Mouse (Mus musculus) layer of hippocampus, adult 9-11 months (tissue): ENCODE results near the gene Cacna1d.
A peak's percentile ranks its signal among the peaks of the same experiment; 100 is the strongest.

Source experiments
- DNase-seq: peaks from one replicate; pipeline ENCODE4 v3.0.0; 2022

The Cacna1d gene

GRCm38 (mm10) chr14:30138379-30138964, 352.8 kb downstream of the Cacna1d start:
- DNase-seq, result no peak

- DNase-seq, result no peak
These were observed 353.3 kb downstream of the Cacna1d start for GRCm38 (mm10) chr14:30137961-30138360.

GRCm38 (mm10) chr14:30136965-30137364, 354.3 kb downstream of the Cacna1d start:
- peak; percentile 86 for DNase-seq

- DNase-seq, result no peak
These were observed 355.9 kb downstream of the Cacna1d start for GRCm38 (mm10) chr14:30135351-30135750.

GRCm38 (mm10) chr14:30133684-30134083, 357.6 kb downstream of the Cacna1d start:
- DNase-seq, result no peak

- DNase-seq, result no peak
These were observed 360.0 kb downstream of the Cacna1d start for GRCm38 (mm10) chr14:30131256-30131655.

- no peak for DNase-seq
These were observed 361.2 kb downstream of the Cacna1d start for GRCm38 (mm10) chr14:30130092-30130491.

GRCm38 (mm10) chr14:30129378-30129777, 361.9 kb downstream of the Cacna1d start:
- DNase-seq, result no peak

GRCm38 (mm10) chr14:30124951-30125690, 366.1 kb downstream of the Cacna1d start:
- DNase-seq, result peak; percentile 51

- no peak for DNase-seq
These were observed 371.2 kb downstream of the Cacna1d start for GRCm38 (mm10) chr14:30120023-30120422.

GRCm38 (mm10) chr14:30113392-30114108, 377.7 kb downstream of the Cacna1d start:
- DNase-seq, result no peak

GRCm38 (mm10) chr14:30109079-30109478, 382.2 kb downstream of the Cacna1d start:
- no peak for DNase-seq

- no peak for DNase-seq
These were observed 384.7 kb downstream of the Cacna1d start for GRCm38 (mm10) chr14:30106550-30106949.

- peak; percentile 61 for DNase-seq
These were observed 385.7 kb downstream of the Cacna1d start for GRCm38 (mm10) chr14:30105551-30105950.

- DNase-seq, result no peak
These were observed 387.2 kb downstream of the Cacna1d start for GRCm38 (mm10) chr14:30103946-30104536.

- DNase-seq, result no peak
These were observed 394.0 kb downstream of the Cacna1d start for GRCm38 (mm10) chr14:30097239-30097638.

GRCm38 (mm10) chr14:30092426-30092825, 398.8 kb downstream of the Cacna1d start:
- no peak for DNase-seq

- no peak for DNase-seq
These were observed 399.2 kb downstream of the Cacna1d start for GRCm38 (mm10) chr14:30092021-30092420.

GRCm38 (mm10) chr14:30079729-30080128, 411.5 kb downstream of the Cacna1d start:
- no peak for DNase-seq

- DNase-seq, result no peak
These were observed 413.0 kb downstream of the Cacna1d start for GRCm38 (mm10) chr14:30078115-30078808.

- no peak for DNase-seq
These were observed 415.9 kb downstream of the Cacna1d start for GRCm38 (mm10) chr14:30075268-30075887.

GRCm38 (mm10) chr14:30068566-30068965, 422.7 kb downstream of the Cacna1d start:
- no peak for DNase-seq
